In the genomic region with DNA sequence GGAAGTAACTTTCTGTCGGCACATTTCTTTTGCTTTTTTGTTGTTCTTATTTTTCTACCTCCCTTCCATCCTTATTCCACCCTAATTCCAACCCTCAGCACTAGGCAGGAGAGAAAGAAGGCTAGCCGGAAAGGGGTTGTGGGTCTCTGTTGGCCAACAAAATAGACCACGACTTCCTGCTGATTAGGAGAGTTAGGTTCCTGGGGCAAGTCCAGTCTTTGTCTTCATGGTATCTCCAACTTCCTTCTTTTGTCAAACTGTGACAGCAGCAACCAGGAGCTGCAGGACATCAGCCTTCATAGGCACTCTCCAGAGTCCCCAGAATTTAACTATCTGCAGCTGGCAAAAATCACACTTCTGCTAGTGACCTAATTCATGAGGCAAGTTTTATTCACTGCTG, we compare ENCODE assay signal across 25 mouse cellular contexts. TPM values are rescaled to one million over a fixed set of nuclear protein-coding genes. Genes with fewer than 3 reads are reported as not detected.
DNase-seq lines count a peak whose midpoint lies in the region; ATAC-seq and TF ChIP-seq lines count a peak whose summit lies in the region.
"Had no signal": no experiment of that assay in that cellular context is flagged by ENCODE, and none has a peak within 500 bp of the region (broad histone marks: within the 10 kb centered on the region; RNA-seq: fewer than 3 reads in every experiment).

No protein-coding gene starts in this region.

- no peaks in the 10 kb centered on the region for H3K9me3 ChIP-seq in heart, embryonic 13.5 days
- no peaks in the 10 kb centered on the region for H3K9me3 ChIP-seq in hindbrain, embryonic 13.5 days
- H3K9me3 ChIP-seq: embryonic facial prominence, embryonic 12.5 days; forebrain, embryonic 13.5 days; G1E; kidney, embryonic 15.5 days; neural tube, embryonic 13.5 days had no signal

- no peak for TF ChIP-seq CTCF in lung, adult 2 months (IDR thresholded peaks at IDR 0.05; ENCODE audit: insufficient read depth, low read length)

- H3K27ac ChIP-seq in heart, embryonic 13.5 days (replicated peaks): peak overlapping the region; percentile 33; the same call in 1 of the 2 replicates
- H3K27ac ChIP-seq in hindbrain, embryonic 13.5 days: no peak overlapping the region
- H3K27ac ChIP-seq: embryonic facial prominence, embryonic 12.5 days; forebrain, embryonic 13.5 days; kidney, embryonic 15.5 days; neural tube, embryonic 13.5 days had no signal

- TF ChIP-seq POLR2A in lung, adult 2 months (IDR thresholded peaks at IDR 0.05; ENCODE audit: borderline replicate concordance, extremely low read depth, low read depth, low read length): no peak

- peaks cover 32% of the 10 kb centered on the region for H3K36me3 ChIP-seq in heart, embryonic 13.5 days
- peaks cover 22% of the 10 kb centered on the region for H3K36me3 ChIP-seq in hindbrain, embryonic 13.5 days
- H3K36me3 ChIP-seq: embryonic facial prominence, embryonic 12.5 days had no signal

- DNase-seq in heart, postnatal 4 days: no peak
- peak; percentile 2 for DNase-seq in lung, postnatal 25 days (ENCODE audit: low spot score)
- no peak for DNase-seq in lung, adult 2 months
- DNase-seq: adrenal gland, postnatal 25 days; B cell, adult 2 months; cerebellum, adult 11 months; cerebellum, postnatal 10 days; gastrocnemius, postnatal 36 days; kidney, postnatal 36 days; layer of hippocampus, postnatal 36 days; lung, adult 18-20 months had no signal

- H3K4me1 ChIP-seq in heart, embryonic 13.5 days: peaks cover under 1% of the 10 kb centered on the region; the same call in 1 of the 2 replicates
- H3K4me1 ChIP-seq in lung, adult 2 months (ENCODE audit: control insufficient read depth, insufficient read depth, low read length): no peaks in the 10 kb centered on the region
- no peaks in the 10 kb centered on the region for H3K4me1 ChIP-seq in hindbrain, embryonic 13.5 days (replicated peaks)
- H3K4me1 ChIP-seq: embryonic facial prominence, embryonic 12.5 days; forebrain, embryonic 13.5 days; kidney, embryonic 15.5 days; neural tube, embryonic 13.5 days had no signal

- WGBS in heart, embryonic 13.5 days: 61% methylated on average over 3 of the region's 3 CpGs
- WGBS in lung, adult 2 months: 48% methylated on average over 3 of the region's 3 CpGs
- WGBS in hindbrain, embryonic 13.5 days: 79% methylated on average over 3 of the region's 3 CpGs

- H3K27me3 ChIP-seq in heart, embryonic 13.5 days (replicated peaks): no peaks in the 10 kb centered on the region
- no peaks in the 10 kb centered on the region for H3K27me3 ChIP-seq in hindbrain, embryonic 13.5 days
- H3K27me3 ChIP-seq: CH12.LX; embryonic facial prominence, embryonic 12.5 days; forebrain, embryonic 13.5 days; kidney, embryonic 15.5 days; neural tube, embryonic 13.5 days had no signal

- no peak overlapping the region for H3K9ac ChIP-seq in heart, embryonic 13.5 days
- no peak overlapping the region for H3K9ac ChIP-seq in hindbrain, embryonic 13.5 days
- H3K9ac ChIP-seq: embryonic facial prominence, embryonic 12.5 days; forebrain, embryonic 13.5 days; kidney, embryonic 15.5 days; neural tube, embryonic 13.5 days had no signal

- no peak overlapping the region for H3K4me2 ChIP-seq in heart, embryonic 13.5 days
- H3K4me2 ChIP-seq in hindbrain, embryonic 13.5 days: no peak overlapping the region
- H3K4me2 ChIP-seq: embryonic facial prominence, embryonic 12.5 days; forebrain, embryonic 13.5 days; kidney, embryonic 15.5 days; liver, embryonic 11.5 days; neural tube, embryonic 13.5 days had no signal

- no peak overlapping the region for H3K4me3 ChIP-seq in heart, embryonic 13.5 days
- no peak overlapping the region for H3K4me3 ChIP-seq in lung, adult 2 months (replicated peaks; ENCODE audit: extremely low read depth, low read depth, low read length)
- no peak overlapping the region for H3K4me3 ChIP-seq in hindbrain, embryonic 13.5 days
- H3K4me3 ChIP-seq: embryonic facial prominence, embryonic 12.5 days; forebrain, embryonic 13.5 days; kidney, embryonic 15.5 days; myocyte; neural tube, embryonic 13.5 days had no signal

- no peak for ATAC-seq in heart, embryonic 13.5 days (ENCODE audit: extremely low read depth, insufficient number of reproducible peaks, low FRiP score, low TSS enrichment)
- peak; percentile 99 for ATAC-seq in granulocyte monocyte progenitor cell, adult 5-6 weeks (replicated peaks; ENCODE audit: poor library complexity, severe bottlenecking)
- no peak for ATAC-seq in activated CD4-positive, CD25-positive, alpha-beta regulatory T cell, adult 4 months
- no peak for ATAC-seq in hindbrain, embryonic 13.5 days (ENCODE audit: low FRiP score)
- ATAC-seq: forebrain, embryonic 13.5 days; intestine, postnatal 0 days; midbrain, embryonic 16.5 days had no signal

RNA-seq across cellular contexts. Expression of gene Hace1, which starts 41.4 kb away (rescaled TPM):
- 13.0 and 14.8 TPM in 2 replicates for polyA plus RNA-seq in heart, embryonic 13.5 days (2015; fragmentation: Nextera tagmentation; extraction: Ambion mirVana)
- 10 to 100 TPM; 13.9 to 14.5 TPM for total RNA-seq in heart, postnatal 4 days (2021)
- polyA plus RNA-seq in lung, adult 2 months (2012; rRNA removed): 7.6 and 11.2 TPM in 2 replicates
- total RNA-seq in granulocyte monocyte progenitor cell, adult 5-6 weeks (2014; fragmentation: Nextera tagmentation): 9.9 and 24.0 TPM in 2 replicates
- total RNA-seq in granulocyte monocyte progenitor cell, adult 5-6 weeks (2017): 10.3 and 11.7 TPM in 2 replicates
- polyA plus RNA-seq in activated CD4-positive, CD25-positive, alpha-beta regulatory T cell, adult 4 months (2017; shearing (Covaris generic)): 1 to 10 TPM; 5.1 to 7.6 TPM
- polyA plus RNA-seq in hindbrain, embryonic 13.5 days (2015; fragmentation: Nextera tagmentation; extraction: Ambion mirVana): 16.9 and 19.0 TPM in 2 replicates
